Mouse (Mus musculus) kidney, adult 2 months (tissue): ENCODE results near the gene 4921504E06Rik. TPM values are rescaled to one million over a fixed set of nuclear protein-coding genes. Genes with fewer than 3 reads are reported as not detected.

Source experiments
- DNase-seq: peaks from one replicate; pipeline ENCODE4 v3.0.0; 2021
- H3K27ac ChIP-seq: fragments of 200-500 bp; 2 replicates; pipeline ENCODE4 v1.5.1; 2012; ENCODE audit warnings: low read depth, low read length, control low read depth, inconsistent platforms; ENCODE audit not compliant: insufficient read depth
- H3K27me3 ChIP-seq: fragments of 200-500 bp; replicated peaks from 2 replicates; pipeline ENCODE4 v1.6.1; 2012; ENCODE audit warnings: mild to moderate bottlenecking, moderate library complexity, low read length, inconsistent platforms; ENCODE audit not compliant: control insufficient read depth, insufficient read depth
- H3K36me3 ChIP-seq: fragments of 200-500 bp; 2 replicates; pipeline ENCODE4 v1.6.1; 2012; ENCODE audit warnings: mild to moderate bottlenecking, moderate library complexity, low read length, inconsistent platforms; ENCODE audit not compliant: control insufficient read depth, insufficient read depth
- H3K4me1 ChIP-seq: fragments of 200-500 bp; 2 replicates; pipeline ENCODE4 v1.6.1; 2011; ENCODE audit warnings: low read length; ENCODE audit not compliant: control insufficient read depth, insufficient read depth
- H3K4me3 ChIP-seq: fragments of 200-500 bp; 2 replicates; pipeline ENCODE4 v1.5.1; 2011; ENCODE audit warnings: mild to moderate bottlenecking, low read depth, low read length, control low read depth; ENCODE audit not compliant: insufficient read depth
- CTCF ChIP-seq: fragments of 200-500 bp; conservative IDR thresholded peaks from 2 replicates; pipeline ENCODE4 v1.5.1; 2011; ENCODE audit warnings: low read depth, mild to moderate bottlenecking, control low read depth, low read length, moderate library complexity, mixed read lengths; ENCODE audit not compliant: insufficient read depth, insufficient read length
- POLR2A ChIP-seq: fragments of 200-500 bp; IDR thresholded peaks from one replicate; pipeline ENCODE4 v1.6.1; 2011; ENCODE audit warnings: low read depth, low read length, control low read depth
- WGBS: fragments of 180-500 bp; shearing (Covaris S2); methylation state at CpG from one replicate; pipeline ENCODE4 v1.1.7; 2018; 5-methylcytosine and 5-hydroxymethylcytosine counted together
- polyA plus RNA-seq: library from polyadenylated mRNA; depleted of rRNA; stranded (reverse); fragments of >200 nt; gene quantifications from 2 replicates; pipeline ENCODE4 v1.2.3, GENCODE M21; 2012

4921504E06Rik gene
- polyA plus RNA-seq, 1 experiment, result not detected

GRCm38 (mm10) chr2:19579846-19580245, 26.1 kb upstream of the 4921504E06Rik start:
- Histone ChIP-seq H3K4me1 (no peaks in the 10 kb centered on the region), H3K27me3 (no peaks in the 10 kb centered on the region), H3K4me3 (no peak overlapping the region), H3K36me3 (no peaks in the 10 kb centered on the region), H3K27ac (no peak overlapping the region)
- DNase-seq, result no peak
- WGBS, result 84% methylated on average over 3 of the region's 3 CpGs
- TF ChIP-seq CTCF (no peak), POLR2A (no peak)

GRCm38 (mm10) chr2:19579180-19579579, 25.5 kb upstream of the 4921504E06Rik start:
- H3K27ac ChIP-seq, result no peak overlapping the region
- H3K4me3 ChIP-seq, result no peak overlapping the region
- WGBS, result 78% methylated on average over 6 of the region's 6 CpGs
- DNase-seq, result no peak
- no peaks in the 10 kb centered on the region for H3K27me3 ChIP-seq
- no peaks in the 10 kb centered on the region for H3K4me1 ChIP-seq
- no peak for TF ChIP-seq POLR2A
- no peak for TF ChIP-seq CTCF
- H3K36me3 ChIP-seq, result no peaks in the 10 kb centered on the region

GRCm38 (mm10) chr2:19562114-19562829, 8.6 kb upstream of the 4921504E06Rik start:
- H3K36me3 ChIP-seq, result no peaks in the 10 kb centered on the region
- TF ChIP-seq POLR2A (no peak), CTCF (no peak)
- H3K4me1 ChIP-seq, result no peaks in the 10 kb centered on the region
- no peaks in the 10 kb centered on the region for H3K27me3 ChIP-seq
- H3K27ac ChIP-seq, result no peak overlapping the region
- 88% methylated on average over 5 of the region's 5 CpGs for WGBS
- no peak overlapping the region for H3K4me3 ChIP-seq
- DNase-seq, result no peak

GRCm38 (mm10) chr2:19560654-19561053, 6.9 kb upstream of the 4921504E06Rik start:
- Histone ChIP-seq H3K4me1 (no peaks in the 10 kb centered on the region), H3K4me3 (no peak overlapping the region), H3K27ac (no peak overlapping the region), H3K27me3 (no peaks in the 10 kb centered on the region), H3K36me3 (no peaks in the 10 kb centered on the region)
- 72% methylated on average over 2 of the region's 2 CpGs for WGBS
- no peak for DNase-seq
- no peak for TF ChIP-seq CTCF
- no peak for TF ChIP-seq POLR2A

- no peak for TF ChIP-seq POLR2A
- no peak for TF ChIP-seq CTCF
- H3K27me3 ChIP-seq, result no peaks in the 10 kb centered on the region
- no peak overlapping the region for H3K4me3 ChIP-seq
- no peaks in the 10 kb centered on the region for H3K36me3 ChIP-seq
- no peaks in the 10 kb centered on the region for H3K4me1 ChIP-seq
- H3K27ac ChIP-seq, result no peak overlapping the region
- peak; percentile 72 for DNase-seq
- 33% methylated on average over 4 of the region's 4 CpGs for WGBS
These were observed 6.4 kb upstream of the 4921504E06Rik start for GRCm38 (mm10) chr2:19560071-19560470.

GRCm38 (mm10) chr2:19551396-19551795, 2.3 kb downstream of the 4921504E06Rik start:
- H3K4me3 ChIP-seq, result no peak overlapping the region
- H3K4me1 ChIP-seq, result no peaks in the 10 kb centered on the region
- DNase-seq, result no peak
- WGBS, result 93% methylated on average over 2 of the region's 2 CpGs
- TF ChIP-seq CTCF (no peak), POLR2A (no peak)
- no peaks in the 10 kb centered on the region for H3K27me3 ChIP-seq
- H3K36me3 ChIP-seq, result no peaks in the 10 kb centered on the region
- H3K27ac ChIP-seq, result no peak overlapping the region

GRCm38 (mm10) chr2:19540906-19541305, 12.8 kb downstream of the 4921504E06Rik start:
- H3K4me3 ChIP-seq, result no peak overlapping the region
- DNase-seq, result no peak
- no peaks in the 10 kb centered on the region for H3K4me1 ChIP-seq
- no peaks in the 10 kb centered on the region; the same call in 1 of the 2 replicates for H3K27me3 ChIP-seq
- H3K27ac ChIP-seq, result no peak overlapping the region
- 89% methylated on average over 1 of the region's 1 CpGs for WGBS
- TF ChIP-seq CTCF (no peak), POLR2A (no peak)
- no peaks in the 10 kb centered on the region for H3K36me3 ChIP-seq
